Mouse (Mus musculus) mature B cell (primary cell): ENCODE data around the gene Csad.

Experiments
- in situ Hi-C: fragments of 300-500 bp; cut with MboI; formaldehyde crosslinking; loops from 2 replicates; pipeline ENCODE4 v1.14.3; 2019

Gene Csad

DNA sequence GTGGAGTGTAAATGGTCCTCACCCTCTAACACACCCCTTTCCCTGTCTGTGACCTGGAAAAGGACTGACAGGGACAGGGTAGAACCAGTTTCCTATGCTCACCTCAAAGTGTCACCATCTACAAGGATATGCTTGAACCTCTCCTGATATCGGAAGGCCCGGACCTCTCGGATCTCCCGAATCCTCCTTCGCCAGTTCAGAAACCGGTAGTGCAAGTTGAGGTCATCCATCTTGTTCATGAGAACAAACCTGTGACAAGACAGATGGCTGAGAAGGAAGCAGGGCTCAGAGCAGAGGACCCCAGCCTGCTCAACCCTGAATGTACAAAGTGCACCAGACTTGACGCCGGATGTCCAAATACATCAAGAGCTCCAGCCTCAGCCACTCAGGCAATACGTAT, 71.2 kb downstream of the Csad start:
- in situ Hi-C loops = no loop called here
